Mouse (Mus musculus) brain, embryonic 14.5 days (tissue): Measurements from ENCODE around the gene Pdrg1.

ENCODE experiments used
- CTCF ChIP-seq: fragments of 200-500 bp; IDR thresholded peaks from 2 replicates; pipeline ENCODE4 v1.5.1; 2012; ENCODE audit warnings: inconsistent platforms, mild to moderate bottlenecking, moderate library complexity, borderline replicate concordance; ENCODE audit not compliant: insufficient read depth, insufficient read length; ENCODE audit errors: extremely low read depth
- POLR2A ChIP-seq: fragments of 200-500 bp; IDR thresholded peaks from 2 replicates; pipeline ENCODE4 v1.6.1; 2012; ENCODE audit warnings: mild to moderate bottlenecking, inconsistent platforms, borderline replicate concordance; ENCODE audit not compliant: poor library complexity, insufficient read depth, insufficient read length, severe bottlenecking; ENCODE audit errors: extremely low read depth

DNA sequence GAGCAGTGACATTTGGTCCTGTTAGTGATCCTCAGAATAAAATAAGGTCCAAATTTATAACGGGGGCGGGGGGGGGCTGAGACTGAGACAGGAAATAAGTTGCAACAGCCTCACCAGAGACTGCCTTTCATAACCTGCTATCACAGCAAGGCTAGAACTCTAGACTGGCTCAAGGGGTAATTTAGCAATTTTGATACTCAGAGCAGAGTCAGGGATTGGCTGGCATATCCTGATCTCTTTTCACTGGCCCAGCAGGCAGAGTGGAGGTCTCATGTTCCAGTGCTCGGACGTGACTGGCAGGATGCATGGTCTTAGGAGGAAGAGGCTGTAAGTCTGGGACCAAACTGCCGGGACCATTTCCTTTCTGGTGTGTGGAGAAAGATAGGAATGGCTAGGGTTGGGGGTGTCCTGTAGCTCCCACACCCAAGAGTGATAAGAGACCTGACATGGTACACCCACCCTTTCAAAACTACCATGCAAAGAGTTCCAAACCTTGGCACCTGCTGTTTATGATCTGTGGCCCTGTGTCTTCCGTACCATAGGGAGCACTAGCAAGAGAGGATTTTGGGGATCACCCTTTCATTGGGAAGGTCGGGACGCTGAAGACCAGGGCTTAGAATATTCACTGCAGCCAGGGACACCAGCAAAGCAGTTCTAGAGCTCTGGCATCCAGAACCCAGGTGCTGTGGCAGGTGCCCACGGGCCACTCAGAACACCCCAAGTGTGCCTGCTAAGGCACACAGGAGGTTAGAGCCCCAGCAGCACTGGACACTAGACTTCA lies 49.2 kb upstream of the Pdrg1 start:
- no peak for TF ChIP-seq POLR2A
- no peak for TF ChIP-seq CTCF
